8 mouse cellular contexts compared by ENCODE assay signal in the genomic region with DNA sequence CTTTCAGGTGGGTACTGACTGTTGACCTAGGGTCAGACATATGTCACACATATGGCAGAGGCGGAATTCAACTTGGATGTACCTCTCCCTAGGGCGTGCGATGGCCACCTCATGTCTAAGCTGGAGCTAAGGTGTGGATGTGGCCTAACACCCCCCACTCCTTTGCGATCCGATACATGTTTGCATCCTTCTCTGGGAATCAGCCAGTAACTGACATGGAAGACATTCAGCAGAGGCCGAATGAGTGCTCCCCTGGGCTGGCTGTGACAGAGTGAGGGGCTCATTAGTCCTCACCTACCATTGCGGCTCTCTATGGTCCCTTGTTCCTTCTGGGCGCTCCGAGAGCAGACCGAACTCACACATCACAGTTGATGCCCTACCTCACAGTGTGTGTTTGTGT. TPM values are rescaled to one million over a fixed set of nuclear protein-coding genes. Genes with fewer than 3 reads are reported as not detected.
DNase-seq lines count a peak whose midpoint lies in the region; ATAC-seq lines count a peak whose summit lies in the region.

No protein-coding gene starts in this region.

- no peaks in the 10 kb centered on the region for H3K9me3 ChIP-seq in kidney, embryonic 16.5 days (ENCODE audit: low read length)
- H3K9me3 ChIP-seq in embryonic facial prominence, embryonic 10.5 days, result no peaks in the 10 kb centered on the region
- H3K9me3 ChIP-seq in hindbrain, embryonic 12.5 days (replicated peaks), result no peaks in the 10 kb centered on the region
- H3K9me3 ChIP-seq in midbrain, embryonic 13.5 days, result no peaks in the 10 kb centered on the region

- ATAC-seq in kidney, embryonic 16.5 days (ENCODE audit: low FRiP score, low TSS enrichment), result no peak
- ATAC-seq in hindbrain, embryonic 12.5 days (ENCODE audit: low FRiP score), result no peak
- ATAC-seq in midbrain, embryonic 13.5 days, result peak; percentile 7; the same call in 1 of the 2 replicates

- peak overlapping the region; percentile 74 for H3K4me3 ChIP-seq in kidney, embryonic 16.5 days (ENCODE audit: low read length)
- H3K4me3 ChIP-seq in embryonic facial prominence, embryonic 10.5 days, result peak overlapping the region; percentile 70
- peak overlapping the region; percentile 57 for H3K4me3 ChIP-seq in hindbrain, embryonic 12.5 days
- H3K4me3 ChIP-seq in midbrain, embryonic 13.5 days (replicated peaks), result peak overlapping the region; percentile 71

- 87% methylated on average over 10 of the region's 10 CpGs for WGBS in kidney, embryonic 16.5 days
- 82% methylated on average over 10 of the region's 10 CpGs for WGBS in embryonic facial prominence, embryonic 10.5 days
- WGBS in hindbrain, embryonic 12.5 days, result 85% methylated on average over 10 of the region's 10 CpGs
- WGBS in midbrain, embryonic 13.5 days, result 88% methylated on average over 10 of the region's 10 CpGs

- H3K36me3 ChIP-seq in kidney, embryonic 16.5 days (ENCODE audit: insufficient read depth, low read length), result 0 out of 2 replicates have a peak, but pooled peaks cover 11% of the 10 kb centered on the region
- H3K36me3 ChIP-seq in embryonic facial prominence, embryonic 10.5 days (replicated peaks), result peaks cover 16% of the 10 kb centered on the region
- peaks cover 4% of the 10 kb centered on the region; the same call in 1 of the 2 replicates for H3K36me3 ChIP-seq in hindbrain, embryonic 12.5 days
- H3K36me3 ChIP-seq in midbrain, embryonic 13.5 days, result peaks cover 19% of the 10 kb centered on the region; the same call in 1 of the 2 replicates

- H3K27ac ChIP-seq in kidney, embryonic 16.5 days (ENCODE audit: low read length), result peak overlapping the region; percentile 78
- peak overlapping the region; percentile 85 for H3K27ac ChIP-seq in embryonic facial prominence, embryonic 10.5 days (replicated peaks)
- peak overlapping the region; percentile 79 for H3K27ac ChIP-seq in hindbrain, embryonic 12.5 days
- peak overlapping the region; percentile 81 for H3K27ac ChIP-seq in midbrain, embryonic 13.5 days

- peaks cover 20% of the 10 kb centered on the region for H3K4me1 ChIP-seq in kidney, embryonic 16.5 days (ENCODE audit: insufficient read depth, low read length)
- peaks cover 35% of the 10 kb centered on the region for H3K4me1 ChIP-seq in embryonic facial prominence, embryonic 10.5 days
- peaks cover 25% of the 10 kb centered on the region for H3K4me1 ChIP-seq in hindbrain, embryonic 12.5 days
- peaks cover 28% of the 10 kb centered on the region for H3K4me1 ChIP-seq in midbrain, embryonic 13.5 days (replicated peaks)

- peak overlapping the region; percentile 81 for H3K9ac ChIP-seq in kidney, embryonic 16.5 days (replicated peaks; ENCODE audit: low read length)
- peak overlapping the region; percentile 70 for H3K9ac ChIP-seq in hindbrain, embryonic 12.5 days
- H3K9ac ChIP-seq in midbrain, embryonic 13.5 days (replicated peaks), result peak overlapping the region; percentile 84

- H3K4me2 ChIP-seq in kidney, embryonic 16.5 days (replicated peaks; ENCODE audit: low read depth, low read length), result peak overlapping the region; percentile 92
- H3K4me2 ChIP-seq in hindbrain, embryonic 12.5 days (replicated peaks), result peak overlapping the region; percentile 69
- H3K4me2 ChIP-seq in midbrain, embryonic 13.5 days (replicated peaks), result peak overlapping the region; percentile 76

- H3K27me3 ChIP-seq in kidney, embryonic 16.5 days (ENCODE audit: insufficient read depth, low read length), result no peaks in the 10 kb centered on the region
- H3K27me3 ChIP-seq in embryonic facial prominence, embryonic 10.5 days (replicated peaks; ENCODE audit: low read depth, poor library complexity, severe bottlenecking), result no peaks in the 10 kb centered on the region
- H3K27me3 ChIP-seq in hindbrain, embryonic 12.5 days, result no peaks in the 10 kb centered on the region
- H3K27me3 ChIP-seq in midbrain, embryonic 13.5 days, result no peaks in the 10 kb centered on the region

- DNase-seq in kidney, postnatal 25 days, result no peak
- DNase-seq in embryonic facial prominence, embryonic 10.5 days (ENCODE audit: low spot score), result no peak
- no peak for DNase-seq in ovary, postnatal 10 days (ENCODE audit: low spot score)
- DNase-seq in B cell, adult 2 months, result no peak
- no peak for DNase-seq in gastrocnemius, adult 8-10 months (ENCODE audit: low spot score in 2 of 2)

RNA-seq across cellular contexts. Expression of a gene that starts 0.8 kb away (rescaled TPM):
- 44.6 and 57.9 TPM in 2 replicates for polyA plus RNA-seq in kidney, embryonic 16.5 days (2015; fragmentation: Nextera tagmentation; extraction: Ambion mirVana)
- polyA plus RNA-seq in embryonic facial prominence, embryonic 10.5 days (2016; fragmentation: Nextera tagmentation; extraction: Ambion mirVana), result 20.3 and 24.2 TPM in 2 replicates
- 32.6 and 36.1 TPM in 2 replicates for polyA plus RNA-seq in hindbrain, embryonic 12.5 days (2016; fragmentation: Nextera tagmentation; extraction: Ambion mirVana)
- 25.0 and 29.4 TPM in 2 replicates for polyA plus RNA-seq in midbrain, embryonic 13.5 days (2015; fragmentation: Nextera tagmentation; extraction: Ambion mirVana)
- 10 to 100 TPM; 19.9 to 21.4 (median 20.9) TPM for total RNA-seq in gastrocnemius, adult 8-10 months (2022)

RNA-seq across cellular contexts. Expression of a gene that starts 11.1 kb away (rescaled TPM):
- 3.3 and 4.2 TPM in 2 replicates for polyA plus RNA-seq in kidney, embryonic 16.5 days (2015; fragmentation: Nextera tagmentation; extraction: Ambion mirVana)
- polyA plus RNA-seq in embryonic facial prominence, embryonic 10.5 days (2016; fragmentation: Nextera tagmentation; extraction: Ambion mirVana), result 2.3 and 2.8 TPM in 2 replicates
- polyA plus RNA-seq in hindbrain, embryonic 12.5 days (2016; fragmentation: Nextera tagmentation; extraction: Ambion mirVana), result 4.2 and 4.6 TPM in 2 replicates
- 1.8 and 3.0 TPM in 2 replicates for polyA plus RNA-seq in midbrain, embryonic 13.5 days (2015; fragmentation: Nextera tagmentation; extraction: Ambion mirVana)
- under 1 TPM in 3 of 4 experiments, not detected in 1; 0.40 to 0.56 (median 0.44) TPM for total RNA-seq in gastrocnemius, adult 8-10 months (2022)

RNA-seq across cellular contexts. Expression of a gene that starts 17.2 kb away (rescaled TPM):
- polyA plus RNA-seq in kidney, embryonic 16.5 days (2015; fragmentation: Nextera tagmentation; extraction: Ambion mirVana), result 357 and 361 TPM in 2 replicates
- polyA plus RNA-seq in embryonic facial prominence, embryonic 10.5 days (2016; fragmentation: Nextera tagmentation; extraction: Ambion mirVana), result 371 and 378 TPM in 2 replicates
- 274 and 282 TPM in 2 replicates for polyA plus RNA-seq in hindbrain, embryonic 12.5 days (2016; fragmentation: Nextera tagmentation; extraction: Ambion mirVana)
- polyA plus RNA-seq in midbrain, embryonic 13.5 days (2015; fragmentation: Nextera tagmentation; extraction: Ambion mirVana), result 251 and 254 TPM in 2 replicates
- total RNA-seq in gastrocnemius, adult 8-10 months (2022), result 100 to 1,000 TPM; 199 to 280 (median 234) TPM

RNA-seq across cellular contexts. Expression of a gene that starts 35.6 kb away (rescaled TPM):
- 2.4 and 3.0 TPM in 2 replicates for polyA plus RNA-seq in kidney, embryonic 16.5 days (2015; fragmentation: Nextera tagmentation; extraction: Ambion mirVana)
- 1.2 and 1.9 TPM in 2 replicates for polyA plus RNA-seq in embryonic facial prominence, embryonic 10.5 days (2016; fragmentation: Nextera tagmentation; extraction: Ambion mirVana)
- polyA plus RNA-seq in hindbrain, embryonic 12.5 days (2016; fragmentation: Nextera tagmentation; extraction: Ambion mirVana), result 2.5 and 4.1 TPM in 2 replicates
- 0.48 and 0.54 TPM in 2 replicates for polyA plus RNA-seq in midbrain, embryonic 13.5 days (2015; fragmentation: Nextera tagmentation; extraction: Ambion mirVana)
- total RNA-seq in gastrocnemius, adult 8-10 months (2022), result 10 to 100 TPM; 28.6 to 33.9 (median 30.9) TPM

RNA-seq across cellular contexts. Expression of a gene that starts 46.9 kb away (rescaled TPM):
- polyA plus RNA-seq in kidney, embryonic 16.5 days (2015; fragmentation: Nextera tagmentation; extraction: Ambion mirVana), result 0.30 and 0.44 TPM in 2 replicates
- 0.07 and 0.82 TPM in 2 replicates for polyA plus RNA-seq in embryonic facial prominence, embryonic 10.5 days (2016; fragmentation: Nextera tagmentation; extraction: Ambion mirVana)
- 0.28 and 0.30 TPM in 2 replicates for polyA plus RNA-seq in hindbrain, embryonic 12.5 days (2016; fragmentation: Nextera tagmentation; extraction: Ambion mirVana)
- not detected in 2 replicates for polyA plus RNA-seq in midbrain, embryonic 13.5 days (2015; fragmentation: Nextera tagmentation; extraction: Ambion mirVana)
- total RNA-seq in gastrocnemius, adult 8-10 months (2022), result under 1 TPM; 0.29 to 0.36 (median 0.31) TPM
